ENCODE assay signal across 8 mouse cellular contexts in the genomic region with DNA sequence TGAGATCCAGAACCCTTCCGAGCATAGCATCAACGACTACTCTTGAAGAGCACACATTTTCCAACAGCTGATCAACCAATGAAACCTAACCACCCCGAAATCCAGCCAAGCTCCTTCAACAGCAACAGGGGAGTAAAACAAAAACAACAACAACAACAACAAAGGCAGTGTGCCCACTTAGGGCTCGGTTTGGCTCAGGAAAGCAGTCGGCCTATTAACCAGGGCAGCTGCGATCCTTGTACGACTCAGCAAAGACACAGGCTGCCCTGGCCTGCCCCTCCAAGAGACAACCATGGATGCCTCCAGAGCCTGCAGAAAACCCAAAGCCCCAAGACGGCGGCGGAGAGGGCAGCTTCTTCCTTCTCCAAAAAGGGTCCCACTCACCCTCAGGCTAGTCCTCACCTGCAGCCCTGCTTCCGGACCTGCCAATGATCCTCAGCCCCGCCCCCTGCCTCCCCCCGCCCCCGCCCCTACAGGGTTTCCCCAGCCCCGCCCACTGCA. TPM values are rescaled to one million over a fixed set of nuclear protein-coding genes. Genes with fewer than 3 reads are reported as not detected.
DNase-seq lines count a peak whose midpoint lies in the region; ATAC-seq and TF ChIP-seq lines count a peak whose summit lies in the region.

No protein-coding gene starts in this region.

- H3K4me1 ChIP-seq in cerebellum, adult 2 months (ENCODE audit: control insufficient read depth, insufficient read depth, low read length) = peaks cover 22% of the 10 kb centered on the region
- H3K4me1 ChIP-seq in testis, adult 2 months (ENCODE audit: control insufficient read depth, insufficient read depth, low read length) = peaks cover 8% of the 10 kb centered on the region
- 0 out of 2 replicates have a peak, but pooled peaks cover 3% of the 10 kb centered on the region for H3K4me1 ChIP-seq in limb, embryonic 11.5 days (ENCODE audit: control insufficient read depth, insufficient read depth, low read length)
- H3K4me1 ChIP-seq in small intestine, adult 2 months (ENCODE audit: control insufficient read depth, insufficient read depth, insufficient read length, low read length) = peaks cover 23% of the 10 kb centered on the region

- no peaks in the 10 kb centered on the region for H3K36me3 ChIP-seq in testis, adult 2 months (ENCODE audit: control insufficient read depth, insufficient read depth, low read length)
- no peaks in the 10 kb centered on the region for H3K36me3 ChIP-seq in limb, embryonic 11.5 days (ENCODE audit: control insufficient read depth, insufficient read depth, low read length)
- H3K36me3 ChIP-seq in small intestine, adult 2 months (ENCODE audit: control insufficient read depth, insufficient read depth, low read length) = no peaks in the 10 kb centered on the region; the same call in none of the 2 replicates

- peak overlapping the region; percentile 95 for H3K4me3 ChIP-seq in cerebellum, adult 2 months (replicated peaks; ENCODE audit: insufficient read depth, low read depth, low read length)
- peak overlapping the region; percentile 79 for H3K4me3 ChIP-seq in testis, adult 2 months (ENCODE audit: control insufficient read depth, low read depth, low read length)
- H3K4me3 ChIP-seq in limb, embryonic 11.5 days (ENCODE audit: low read depth, low read length) = peak overlapping the region; percentile 63
- peak overlapping the region; percentile 75 for H3K4me3 ChIP-seq in small intestine, adult 2 months (ENCODE audit: low read depth, low read length)

- H3K27me3 ChIP-seq in cerebellum, adult 2 months (ENCODE audit: control insufficient read depth, insufficient read depth, low read length) = no peaks in the 10 kb centered on the region
- no peaks in the 10 kb centered on the region for H3K27me3 ChIP-seq in testis, adult 2 months (ENCODE audit: control insufficient read depth, insufficient read depth, low read length)
- no peaks in the 10 kb centered on the region for H3K27me3 ChIP-seq in limb, embryonic 11.5 days (ENCODE audit: control insufficient read depth, insufficient read depth, low read length)
- H3K27me3 ChIP-seq in small intestine, adult 2 months (ENCODE audit: control insufficient read depth, insufficient read depth, low read length) = no peaks in the 10 kb centered on the region

- TF ChIP-seq CTCF in cerebellum, adult 2 months (IDR thresholded peaks at IDR 0.05; ENCODE audit: borderline replicate concordance, insufficient read depth, low read depth, low read length) = no peak
- TF ChIP-seq CTCF in testis, adult 2 months (IDR thresholded peaks at IDR 0.05; ENCODE audit: control insufficient read depth, insufficient read depth, insufficient replicate concordance, low read depth, low read length) = no peak
- TF ChIP-seq CTCF in small intestine, adult 2 months (IDR thresholded peaks at IDR 0.05; ENCODE audit: extremely low read depth, insufficient read length, insufficient replicate concordance, low read depth, low read length) = no peak

- 2% methylated on average over 12 of the region's 15 CpGs for WGBS in cerebellum, adult 2 months
- WGBS in limb, embryonic 11.5 days = 13% methylated on average over 14 of the region's 15 CpGs
- 7% methylated on average over 15 of the region's 15 CpGs for WGBS in small intestine, adult 2 months

- ATAC-seq in limb, embryonic 11.5 days (ENCODE audit: insufficient number of reproducible peaks, low FRiP score, low TSS enrichment, low read depth) = peak; percentile 36; the same call in 1 of the 2 replicates

- no peak overlapping the region for H3K9ac ChIP-seq in limb, embryonic 11.5 days (ENCODE audit: low read length)

- TF ChIP-seq POLR2A in cerebellum, adult 2 months (IDR thresholded peaks at IDR 0.05; ENCODE audit: borderline replicate concordance, insufficient read depth, low read length) = no peak
- TF ChIP-seq POLR2A in testis, adult 2 months (IDR thresholded peaks at IDR 0.05; ENCODE audit: control insufficient read depth, low read depth, low read length) = no peak
- TF ChIP-seq POLR2A in small intestine, adult 2 months (IDR thresholded peaks at IDR 0.05; ENCODE audit: low read depth, low read length) = no peak; the same call in 1 of the 2 replicates

- DNase-seq in cerebellum, adult 2 months = no peak
- DNase-seq in cerebellum, adult 11 months = no peak
- DNase-seq in testis, postnatal 10 days (ENCODE audit: low spot score) = no peak
- DNase-seq in limb, embryonic 11.5 days (ENCODE audit: low spot score) = no peak
- DNase-seq in cerebellum, postnatal 25 days = no peak
- no peak for DNase-seq in right cerebral cortex, postnatal 14 days

- no peaks in the 10 kb centered on the region for H3K9me3 ChIP-seq in limb, embryonic 11.5 days (ENCODE audit: control insufficient read depth, low read length)

- peak overlapping the region; percentile 10; the same call in 1 of the 2 replicates for H3K27ac ChIP-seq in cerebellum, adult 2 months (ENCODE audit: insufficient read depth, low read length)
- H3K27ac ChIP-seq in testis, adult 2 months (ENCODE audit: control insufficient read depth, insufficient read depth, low read depth, low read length) = no peak overlapping the region
- no peak overlapping the region for H3K27ac ChIP-seq in limb, embryonic 11.5 days (replicated peaks; ENCODE audit: low read depth, low read length)
- H3K27ac ChIP-seq in small intestine, adult 2 months (ENCODE audit: insufficient read depth, low read depth, low read length) = peak overlapping the region; percentile 40; the same call in 1 of the 2 replicates

- peak overlapping the region; percentile 72 for H3K4me2 ChIP-seq in limb, embryonic 11.5 days (ENCODE audit: low read depth, severe bottlenecking)

RNA-seq across cellular contexts. Expression of gene Ralgps1, which starts 1.0 kb away (rescaled TPM):
- polyA plus RNA-seq in cerebellum, adult 2 months (2012; rRNA removed) = 48.7 and 52.4 TPM in 2 replicates
- polyA plus RNA-seq in testis, adult 2 months (2012; rRNA removed) = 33.0 and 35.6 TPM in 2 replicates
- 4.6 and 5.0 TPM in 2 replicates for polyA plus RNA-seq in limb, embryonic 11.5 days (2014; fragmentation: Nextera tagmentation; extraction: Ambion mirVana)
- 4.5 and 9.5 TPM in 2 replicates for polyA plus RNA-seq in small intestine, adult 2 months (2012; rRNA removed)

Comparison
In these comparisons a context has a peak if more than half of its experiments do, and no peak if none do; other contexts are left out.
1. H3K27ac ChIP-seq: peak in cerebellum, adult 2 months (single experiment) and small intestine, adult 2 months (single experiment); none in testis, adult 2 months (single experiment) and limb, embryonic 11.5 days (single experiment).
2. Peak in every context shown above with its lines, with median percentiles within 50 percentile points of each other: H3K4me3 ChIP-seq.